ENCODE assay signal across 19 mouse cellular contexts in the genomic region with DNA sequence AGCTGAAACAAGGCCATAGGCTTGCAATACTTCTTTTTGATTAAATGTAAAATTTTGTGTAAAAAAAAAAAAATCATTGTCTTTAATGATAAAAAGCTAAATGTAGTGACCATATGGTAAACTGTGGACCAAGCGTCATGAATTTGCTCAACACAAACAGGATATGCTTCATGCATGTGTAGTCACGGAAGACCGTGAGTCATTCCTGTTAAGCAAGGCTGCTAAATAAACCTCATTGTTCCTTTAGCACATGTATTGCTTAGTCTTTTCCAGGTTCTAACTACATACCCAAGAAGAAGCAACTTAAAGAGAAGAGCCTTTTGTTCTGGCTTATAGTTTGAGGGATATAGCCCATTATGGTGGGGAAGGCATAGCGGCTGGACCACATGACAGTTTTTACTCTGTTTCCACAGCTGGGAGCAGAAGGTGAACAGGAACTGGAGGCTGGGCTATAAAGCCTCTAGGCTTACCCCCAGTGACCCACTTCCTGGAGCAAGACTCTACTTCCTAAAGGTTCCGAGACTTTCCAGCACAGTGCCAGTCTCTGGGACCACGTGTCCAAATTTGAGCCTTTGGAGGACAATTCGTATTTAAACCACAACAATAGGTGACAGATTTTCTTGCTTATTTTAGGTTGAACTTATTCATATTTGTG. TPM values are rescaled to one million over a fixed set of nuclear protein-coding genes. Genes with fewer than 3 reads are reported as not detected.
DNase-seq lines count a peak whose midpoint lies in the region; ATAC-seq and TF ChIP-seq lines count a peak whose summit lies in the region.
"Had no signal": no experiment of that assay in that cellular context is flagged by ENCODE, and none has a peak within 500 bp of the region (broad histone marks: within the 10 kb centered on the region; RNA-seq: fewer than 3 reads in every experiment).

No protein-coding gene starts in this region.

- TF ChIP-seq EP300 in liver, postnatal 0 days (IDR thresholded peaks at IDR 0.05; ENCODE audit: low read depth): 0 out of 2 replicates have a peak, but pooled peaks have one; percentile 8
- no peak for TF ChIP-seq EP300 in stomach, postnatal 0 days (optimal IDR thresholded peaks at IDR 0.05)

- H3K4me2 ChIP-seq in liver, postnatal 0 days (ENCODE audit: low read depth, low read length): no peak overlapping the region
- H3K4me2 ChIP-seq in stomach, postnatal 0 days (replicated peaks; ENCODE audit: low read depth): no peak overlapping the region
- H3K4me2 ChIP-seq: embryonic facial prominence, embryonic 15.5 days; limb, embryonic 12.5 days; lung, embryonic 14.5 days; midbrain, embryonic 11.5 days had no signal

- H3K9ac ChIP-seq in liver, postnatal 0 days (replicated peaks): no peak overlapping the region
- H3K9ac ChIP-seq in stomach, postnatal 0 days (ENCODE audit: low read length): no peak overlapping the region
- H3K9ac ChIP-seq: embryonic facial prominence, embryonic 15.5 days; limb, embryonic 12.5 days; lung, embryonic 14.5 days had no signal

- no peak for TF ChIP-seq CTCF in liver, postnatal 0 days (IDR thresholded peaks at IDR 0.05; ENCODE audit: low read depth)
- TF ChIP-seq CTCF in stomach, postnatal 0 days (IDR thresholded peaks at IDR 0.05; ENCODE audit: low read depth): no peak

- ATAC-seq in liver, postnatal 0 days: peak; percentile 66; the same call in 1 of the 2 replicates
- peak; percentile 47; the same call in 1 of the 2 replicates for ATAC-seq in common myeloid progenitor, adult 5-6 weeks (replicated peaks; ENCODE audit: low read depth, poor library complexity, severe bottlenecking)
- ATAC-seq in stomach, postnatal 0 days (ENCODE audit: low FRiP score, low TSS enrichment): peak; percentile 88
- ATAC-seq: forebrain, embryonic 14.5 days had no signal

- H3K4me1 ChIP-seq in liver, postnatal 0 days (ENCODE audit: insufficient read depth): no peaks in the 10 kb centered on the region
- H3K4me1 ChIP-seq in stomach, postnatal 0 days (replicated peaks; ENCODE audit: control insufficient read depth, insufficient read depth): no peaks in the 10 kb centered on the region
- H3K4me1 ChIP-seq: embryonic facial prominence, embryonic 15.5 days; hindbrain, embryonic 10.5 days had no signal

- WGBS in liver, postnatal 0 days (ENCODE audit: insufficient replicate concordance): 68% methylated on average over 7 of the region's 7 CpGs
- 58% methylated on average over 7 of the region's 7 CpGs for WGBS in stomach, postnatal 0 days

- no peaks in the 10 kb centered on the region for H3K9me3 ChIP-seq in liver, postnatal 0 days (ENCODE audit: low read length)
- H3K9me3 ChIP-seq in stomach, postnatal 0 days (ENCODE audit: control insufficient read depth, low read length): no peaks in the 10 kb centered on the region
- H3K9me3 ChIP-seq: embryonic facial prominence, embryonic 15.5 days; G1E; hindbrain, embryonic 10.5 days; limb, embryonic 12.5 days had no signal

- no peaks in the 10 kb centered on the region for H3K27me3 ChIP-seq in liver, postnatal 0 days (ENCODE audit: insufficient read depth, low read length)
- H3K27me3 ChIP-seq in stomach, postnatal 0 days (ENCODE audit: control insufficient read depth, insufficient read depth, low read length): no peaks in the 10 kb centered on the region
- H3K27me3 ChIP-seq: embryonic facial prominence, embryonic 15.5 days; limb, embryonic 12.5 days had no signal

- DNase-seq in heart, adult 11 months: peak; percentile 81
- DNase-seq in heart, postnatal 4 days: no peak
- no peak for DNase-seq in liver, postnatal 0 days
- DNase-seq in liver: no peak
- no peak for DNase-seq in stomach, postnatal 0 days (ENCODE audit: low spot score)
- DNase-seq in layer of hippocampus, postnatal 25 days (ENCODE audit: extremely low spot score in 1 of 2, low spot score in 1 of 2): no peak
- no peak for DNase-seq in frontal cortex, postnatal 10 days (ENCODE audit: low spot score in 2 of 2)
- DNase-seq: B cell, adult 2 months; cerebellum, adult 11 months; gastrocnemius, postnatal 25 days; kidney, postnatal 4 days; lung, embryonic 14.5 days had no signal

- no peak overlapping the region for H3K4me3 ChIP-seq in liver, postnatal 0 days (ENCODE audit: low read depth, low read length)
- H3K4me3 ChIP-seq in stomach, postnatal 0 days (ENCODE audit: low read depth, low read length): no peak overlapping the region
- H3K4me3 ChIP-seq: embryonic facial prominence, embryonic 15.5 days; hindbrain, embryonic 10.5 days; limb, embryonic 12.5 days had no signal

- H3K36me3 ChIP-seq in liver, postnatal 0 days (replicated peaks; ENCODE audit: insufficient read depth, low read length): no peaks in the 10 kb centered on the region
- no peaks in the 10 kb centered on the region for H3K36me3 ChIP-seq in stomach, postnatal 0 days (ENCODE audit: control insufficient read depth, insufficient read depth, low read length)
- H3K36me3 ChIP-seq: embryonic facial prominence, embryonic 15.5 days; G1E; hindbrain, embryonic 10.5 days; limb, embryonic 12.5 days had no signal

- H3K27ac ChIP-seq in liver, postnatal 0 days (ENCODE audit: low read depth): peak overlapping the region; percentile 65; the same call in 1 of the 2 replicates
- H3K27ac ChIP-seq in stomach, postnatal 0 days (replicated peaks): peak overlapping the region; percentile 63; the same call in 1 of the 2 replicates
- H3K27ac ChIP-seq: embryonic facial prominence, embryonic 15.5 days; hindbrain, embryonic 10.5 days; limb, embryonic 12.5 days had no signal

RNA-seq across cellular contexts. Expression of a gene that starts 10.0 kb away (rescaled TPM):
- total RNA-seq in heart, postnatal 4 days (2021): 1 to 10 TPM; 2.3 to 2.5 TPM
- polyA plus RNA-seq in liver, postnatal 0 days (2015; fragmentation: Nextera tagmentation; extraction: Ambion mirVana): 4.5 and 4.8 TPM in 2 replicates
- total RNA-seq in common myeloid progenitor, adult 5-6 weeks (2017): 0.34 and 4.9 TPM in 2 replicates
- polyA plus RNA-seq in stomach, postnatal 0 days (2015; fragmentation: Nextera tagmentation; extraction: Ambion mirVana): 4.5 and 5.3 TPM in 2 replicates
- total RNA-seq in layer of hippocampus, postnatal 25 days (2021): 10 to 100 TPM; 10.2 to 10.5 TPM

RNA-seq across cellular contexts. Expression of a gene that starts 51.4 kb away (rescaled TPM):
- total RNA-seq in heart, postnatal 4 days (2021): 100 to 1,000 TPM; 206 to 217 TPM
- polyA plus RNA-seq in liver, postnatal 0 days (2015; fragmentation: Nextera tagmentation; extraction: Ambion mirVana): 1,130 and 1,294 TPM in 2 replicates
- total RNA-seq in common myeloid progenitor, adult 5-6 weeks (2017): 52.0 and 75.0 TPM in 2 replicates
- 183 and 184 TPM in 2 replicates for polyA plus RNA-seq in stomach, postnatal 0 days (2015; fragmentation: Nextera tagmentation; extraction: Ambion mirVana)
- 100 to 1,000 TPM; 119 to 130 TPM for total RNA-seq in layer of hippocampus, postnatal 25 days (2021)
